Mouse (Mus musculus): ENCODE measurements around the gene Gm12830.

Gm12830 gene

GRCm38 (mm10) chr4:114897853-114898252 lies 76.3 kb downstream of the Gm12830 start:
- no peak for TF ChIP-seq GATA4 (IDR thresholded peaks at IDR 0.05; ENCODE audit: insufficient replicate concordance, low read length)

GRCm38 (mm10) chr4:114899885-114900284 lies 78.4 kb downstream of the Gm12830 start:
- no peak for TF ChIP-seq GATA4 (IDR thresholded peaks at IDR 0.05; ENCODE audit: insufficient replicate concordance, low read length)

- TF ChIP-seq GATA4 (IDR thresholded peaks at IDR 0.05; ENCODE audit: insufficient replicate concordance, low read length) = no peak
Observed at GRCm38 (mm10) chr4:114900866-114901642, 79.5 kb downstream of the Gm12830 start.

- no peak for TF ChIP-seq GATA4 (IDR thresholded peaks at IDR 0.05; ENCODE audit: insufficient replicate concordance, low read length)
Observed at GRCm38 (mm10) chr4:114901643-114902351, 80.3 kb downstream of the Gm12830 start.

GRCm38 (mm10) chr4:114902641-114903421 lies 81.3 kb downstream of the Gm12830 start:
- no peak for TF ChIP-seq GATA4 (IDR thresholded peaks at IDR 0.05; ENCODE audit: insufficient replicate concordance, low read length)

DNA sequence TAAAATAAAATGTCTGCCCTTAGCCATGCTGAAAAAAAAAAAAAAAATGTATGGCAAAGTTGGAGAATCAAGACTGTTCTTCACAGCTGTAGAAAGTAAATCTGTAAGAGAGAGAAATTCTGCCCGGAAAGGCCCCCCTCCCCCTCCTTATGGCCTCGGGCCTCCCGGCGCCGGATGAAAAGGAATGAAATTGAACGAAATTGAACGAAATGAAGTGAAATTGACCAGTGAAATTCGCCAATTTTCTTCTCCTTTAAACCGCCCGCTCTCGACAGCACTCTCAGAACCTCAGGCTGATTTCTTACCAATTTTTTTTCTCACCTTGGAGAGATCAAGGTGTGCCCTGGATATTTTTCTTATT lies 81.9 kb downstream of the Gm12830 start:
- TF ChIP-seq GATA4 (IDR thresholded peaks at IDR 0.05; ENCODE audit: insufficient replicate concordance, low read length) = no peak

- TF ChIP-seq GATA4 (IDR thresholded peaks at IDR 0.05; ENCODE audit: insufficient replicate concordance, low read length) = no peak
Observed at GRCm38 (mm10) chr4:114905501-114905900, 84.0 kb downstream of the Gm12830 start.
